Mouse (Mus musculus) liver, embryonic 11.5 days (tissue): ENCODE results near the gene Thrsp. TPM values are rescaled to one million over a fixed set of nuclear protein-coding genes. Genes with fewer than 3 reads are reported as not detected.

Experiments used
- ATAC-seq: fragments of 200-750 bp; cut with Nextera tagmentation; replicated peaks from 2 replicates; pipeline ENCODE4 v1.8.0; 2017; ENCODE audit warnings: moderate number of reproducible peaks, mild to moderate bottlenecking, moderate TSS enrichment, moderate library complexity; ENCODE audit not compliant: low FRiP score
- DNase-seq: peaks from one replicate; pipeline ENCODE4 v3.0.0-alpha.2; 2017; ENCODE audit warnings: low spot score
- H3K27ac ChIP-seq: fragments of 300-500 bp; sonication (generic); 2 replicates; pipeline ENCODE4 v1.5.1; 2014; ENCODE audit warnings: mild to moderate bottlenecking, low read depth, low read length, control low read depth
- H3K27me3 ChIP-seq: fragments of 300-500 bp; sonication (generic); replicated peaks from 2 replicates; pipeline ENCODE4 v1.6.1; 2014; ENCODE audit warnings: low read length, mixed read lengths; ENCODE audit not compliant: control insufficient read depth, insufficient read depth
- H3K36me3 ChIP-seq: fragments of 300-500 bp; sonication (generic); 2 replicates; pipeline ENCODE4 v1.6.1; 2014; ENCODE audit warnings: mild to moderate bottlenecking, low read length, moderate library complexity, mixed read lengths; ENCODE audit not compliant: control insufficient read depth, insufficient read depth
- H3K4me1 ChIP-seq: fragments of 300-500 bp; sonication (generic); replicated peaks from 2 replicates; pipeline ENCODE4 v1.6.1; 2014; ENCODE audit warnings: low read length, mixed read lengths; ENCODE audit not compliant: control insufficient read depth, insufficient read depth
- H3K4me2 ChIP-seq: fragments of 300-500 bp; sonication (generic); 2 replicates; pipeline ENCODE4 v1.6.1; 2014; ENCODE audit warnings: mild to moderate bottlenecking, control low read depth, moderate library complexity
- H3K4me3 ChIP-seq: fragments of 300-500 bp; sonication (generic); 2 replicates; pipeline ENCODE4 v1.5.1; 2014; ENCODE audit warnings: low read depth, low read length, control low read depth
- H3K9ac ChIP-seq: fragments of 300-500 bp; sonication (generic); 2 replicates; pipeline ENCODE4 v1.6.1; 2014; ENCODE audit warnings: low read depth, low read length, control low read depth
- H3K9me3 ChIP-seq: fragments of 300-500 bp; sonication (generic); 2 replicates; pipeline ENCODE4 v1.6.1; 2016; ENCODE audit warnings: low read length, inconsistent platforms, mixed read lengths; ENCODE audit not compliant: control insufficient read depth
- WGBS: fragments of 180-500 bp; shearing (Covaris S2); extraction: QIAGEN DNeasy Blood & Tissue Kit; methylation state at CpG from one replicate; pipeline ENCODE4 v1.1.7; 2014; 5-methylcytosine and 5-hydroxymethylcytosine counted together
- polyA plus RNA-seq: library from polyadenylated mRNA; unstranded; fragments of >200 nt; fragmentation: Nextera tagmentation; extraction: Ambion mirVana; gene quantifications from 2 replicates; pipeline ENCODE4 v1.2.1, GENCODE M21; 2014

The Thrsp gene
- polyA plus RNA-seq, 1 experiment from 2014 or later = 0.30 TPM

DNA sequence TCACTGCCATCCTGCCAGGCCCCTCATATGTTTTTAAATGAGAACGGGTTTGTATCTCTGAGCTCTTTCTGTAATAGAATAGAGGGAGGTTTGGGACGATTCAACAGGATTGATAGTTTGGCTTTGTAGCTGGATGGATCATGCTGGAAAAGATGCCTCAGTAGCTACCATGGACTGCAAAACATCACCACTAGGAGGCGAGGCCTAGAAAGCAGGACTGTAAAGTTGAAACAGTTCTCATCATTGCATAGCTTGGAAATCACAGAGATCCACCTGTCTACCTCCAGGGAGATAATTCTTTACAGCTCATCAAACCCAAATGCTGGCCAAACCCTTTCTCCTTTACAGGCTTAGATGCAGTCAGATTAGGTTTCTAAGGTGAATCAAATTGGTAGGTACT, 6.0 kb downstream of the Thrsp start:
- ATAC-seq = no peak
- DNase-seq = no peak
- no peak overlapping the region for H3K27ac ChIP-seq
- peaks cover 18% of the 10 kb centered on the region for H3K36me3 ChIP-seq
- WGBS = 82% methylated on average over 3 of the region's 3 CpGs
- H3K9ac ChIP-seq = no peak overlapping the region
- no peaks in the 10 kb centered on the region for H3K9me3 ChIP-seq
- H3K4me2 ChIP-seq = no peak overlapping the region
- H3K27me3 ChIP-seq = no peaks in the 10 kb centered on the region
- peaks cover 5% of the 10 kb centered on the region; the same call in 1 of the 2 replicates for H3K4me1 ChIP-seq
- H3K4me3 ChIP-seq = no peak overlapping the region

DNA sequence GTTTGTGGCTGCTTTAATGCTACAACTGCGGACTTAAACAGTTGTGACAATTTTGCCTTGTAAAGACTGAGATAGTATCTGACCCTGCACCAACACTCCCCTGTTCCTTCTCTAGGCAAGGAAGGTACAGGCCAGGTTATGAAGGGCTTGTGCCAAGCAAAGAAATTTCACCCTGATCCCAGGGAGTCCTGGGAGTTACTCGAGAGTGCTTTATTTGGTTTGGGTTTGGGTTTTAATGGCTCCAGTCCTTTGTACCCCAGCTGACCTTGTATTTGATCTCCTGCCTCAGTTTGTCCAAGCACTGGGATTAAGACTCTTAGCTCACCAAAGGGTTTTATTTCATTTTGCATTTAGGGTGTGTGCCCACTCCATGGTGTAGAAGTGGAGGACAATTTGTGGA, 6.4 kb downstream of the Thrsp start:
- WGBS = 87% methylated on average over 2 of the region's 2 CpGs
- peaks cover 5% of the 10 kb centered on the region; the same call in 1 of the 2 replicates for H3K4me1 ChIP-seq
- no peak overlapping the region for H3K4me3 ChIP-seq
- no peaks in the 10 kb centered on the region for H3K9me3 ChIP-seq
- H3K36me3 ChIP-seq = peaks cover 18% of the 10 kb centered on the region
- H3K27ac ChIP-seq = no peak overlapping the region
- H3K4me2 ChIP-seq = no peak overlapping the region
- no peaks in the 10 kb centered on the region for H3K27me3 ChIP-seq
- ATAC-seq (no peak), DNase-seq (no peak)
- H3K9ac ChIP-seq = no peak overlapping the region

DNA sequence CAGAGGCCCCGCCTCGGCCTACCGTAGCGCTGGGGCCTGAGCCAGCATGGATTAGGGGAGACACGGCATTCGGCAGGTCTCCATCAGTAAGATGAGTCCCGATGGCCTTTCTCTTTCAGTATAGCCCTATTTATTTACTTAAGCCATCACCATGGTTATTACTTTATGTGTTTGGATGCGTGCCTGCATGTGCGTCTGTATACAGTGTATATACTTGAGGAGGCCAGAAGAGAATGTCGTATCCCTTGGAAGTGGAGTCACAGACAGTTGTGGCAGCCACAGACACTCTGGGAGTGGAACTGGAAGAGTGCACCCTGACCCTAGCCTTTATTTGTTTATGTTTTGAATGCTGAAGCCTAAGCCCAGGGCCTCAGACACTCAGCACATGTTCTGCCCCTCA, 10.4 kb downstream of the Thrsp start:
- no peaks in the 10 kb centered on the region for H3K27me3 ChIP-seq
- WGBS = 93% methylated on average over 10 of the region's 10 CpGs
- H3K36me3 ChIP-seq = peaks cover 23% of the 10 kb centered on the region
- no peak overlapping the region for H3K27ac ChIP-seq
- H3K9me3 ChIP-seq = no peaks in the 10 kb centered on the region
- H3K4me1 ChIP-seq = no peaks in the 10 kb centered on the region
- no peak overlapping the region for H3K4me3 ChIP-seq
- H3K4me2 ChIP-seq = no peak overlapping the region
- DNase-seq (no peak), ATAC-seq (no peak)
- no peak overlapping the region for H3K9ac ChIP-seq

DNA sequence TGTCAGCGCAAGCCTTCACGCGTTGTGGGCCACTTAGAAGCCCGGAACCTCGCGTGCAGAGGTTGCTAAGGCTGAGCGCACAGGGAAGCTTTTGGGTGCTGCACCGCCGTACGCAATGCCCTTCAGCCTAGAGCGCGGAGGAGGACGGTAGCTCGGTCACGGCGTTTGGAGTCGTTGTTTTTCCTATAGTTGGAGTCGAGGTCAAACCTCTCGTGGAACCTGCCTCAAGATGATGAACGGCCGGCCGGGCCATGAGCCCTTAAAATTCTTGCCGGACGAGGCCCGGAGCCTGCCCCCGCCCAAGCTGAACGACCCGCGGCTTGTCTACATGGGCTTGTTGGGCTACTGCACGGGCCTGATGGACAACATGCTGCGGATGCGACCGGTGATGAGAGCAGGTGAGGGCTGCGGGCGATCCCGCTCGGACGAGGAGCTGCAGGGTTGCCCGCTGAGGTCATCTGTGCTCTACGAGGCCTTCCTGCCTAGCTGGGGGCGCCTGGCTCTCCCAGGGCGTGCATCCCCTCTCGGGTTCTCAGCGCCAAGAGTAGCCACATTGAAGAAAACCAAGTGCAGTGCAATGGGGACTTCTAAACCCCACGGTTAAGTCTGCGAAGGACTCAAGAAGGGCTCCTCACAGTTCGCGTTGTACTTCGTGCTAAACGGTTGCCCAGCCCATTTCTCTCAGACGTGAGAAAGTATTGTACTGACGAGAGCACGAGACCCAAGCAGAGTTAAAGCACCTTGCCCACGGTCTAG, 17.4 kb downstream of the Thrsp start, which contains the start of gene Ndufc2:
Gene Ndufc2 (plus strand): TSS at position 44 of the 756 bp plus-strand sequence.
- Histone ChIP-seq H3K4me2 (peak within 1 kb of the TSS; percentile 69), H3K27me3 (no peaks in the 10 kb centered on the region), H3K27ac (peak within 1 kb of the TSS; percentile 65; the same call in 1 of the 2 replicates), H3K9me3 (no peaks in the 10 kb centered on the region), H3K9ac (peak within 1 kb of the TSS; percentile 96), H3K4me3 (peak within 1 kb of the TSS; percentile 86), H3K4me1 (peaks cover 8% of the 10 kb centered on the region), H3K36me3 (peaks cover 10% of the 10 kb centered on the region)
- DNase-seq = peak; percentile 83
- under 1% methylated on average over 54 of the region's 54 CpGs for WGBS
- ATAC-seq = peak; percentile 89

DNA sequence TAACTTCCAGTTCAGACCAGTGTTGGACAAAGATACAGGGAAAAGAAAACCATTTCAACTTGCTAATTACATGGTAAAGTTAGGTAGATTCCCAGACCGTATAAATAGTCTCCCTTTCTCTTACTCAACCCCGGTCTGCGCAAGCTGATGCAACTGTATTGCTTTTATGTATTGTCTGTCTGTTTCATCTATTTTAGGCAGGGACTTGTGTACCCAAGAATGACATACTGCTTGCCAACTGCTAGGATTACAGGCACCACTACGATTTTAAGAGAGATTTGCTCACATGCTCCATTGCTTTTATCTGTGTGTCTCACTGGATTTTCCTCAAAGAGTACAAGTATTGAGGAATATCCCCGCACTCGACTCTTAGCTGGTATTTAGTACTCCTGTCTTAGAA, 18.6 kb downstream of the Thrsp start:
- Histone ChIP-seq H3K4me3 (no peak overlapping the region), H3K9me3 (no peaks in the 10 kb centered on the region), H3K27ac (no peak overlapping the region), H3K36me3 (peaks cover 10% of the 10 kb centered on the region), H3K27me3 (no peaks in the 10 kb centered on the region), H3K9ac (no peak overlapping the region), H3K4me1 (peaks cover 8% of the 10 kb centered on the region), H3K4me2 (no peak overlapping the region)
- WGBS = 89% methylated on average over 6 of the region's 6 CpGs
- no peak for DNase-seq
- ATAC-seq = no peak

DNA sequence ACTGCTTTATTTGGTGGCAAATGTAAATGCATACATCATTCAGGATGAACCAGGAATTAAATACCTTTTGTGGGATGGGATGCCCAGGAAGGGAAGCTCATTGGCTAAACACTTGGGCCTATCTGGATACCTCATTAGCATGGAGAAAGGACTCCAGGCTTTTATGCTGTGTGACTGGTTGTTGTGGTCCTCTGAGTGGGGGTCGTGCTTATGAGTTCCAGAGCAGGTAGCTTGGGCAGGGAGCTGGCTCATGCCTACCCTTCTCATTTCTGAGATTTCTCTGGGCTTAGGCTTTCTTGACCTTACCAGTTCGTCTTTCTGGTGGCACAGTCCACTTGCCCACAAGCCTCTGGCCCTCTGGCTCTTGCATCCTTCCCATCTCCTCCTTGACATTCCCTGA, 23.2 kb downstream of the Thrsp start:
- DNase-seq (no peak), ATAC-seq (no peak)
- Histone ChIP-seq H3K9me3 (no peaks in the 10 kb centered on the region), H3K27me3 (no peaks in the 10 kb centered on the region), H3K27ac (no peak overlapping the region), H3K4me3 (no peak overlapping the region), H3K9ac (no peak overlapping the region), H3K4me1 (no peaks in the 10 kb centered on the region), H3K36me3 (peaks cover 25% of the 10 kb centered on the region), H3K4me2 (no peak overlapping the region)
- WGBS = 63% methylated on average over 2 of the region's 2 CpGs

DNA sequence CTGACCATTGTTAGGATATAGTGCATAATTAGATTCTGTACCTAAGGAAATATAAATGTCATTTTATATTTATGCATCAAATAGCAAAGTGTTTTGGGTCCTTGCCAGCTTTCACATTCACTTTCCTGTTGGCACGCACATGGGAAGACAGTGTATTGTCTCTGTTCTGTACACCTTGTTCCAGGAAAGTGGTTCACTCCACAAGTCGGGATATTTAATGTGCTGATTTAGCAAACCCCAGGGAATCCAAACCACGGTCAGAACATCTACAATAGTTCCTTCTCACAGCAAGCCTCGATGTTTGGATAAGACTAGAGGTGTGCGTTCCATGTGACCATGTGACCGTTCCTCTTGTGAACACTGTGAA, 25.5 kb downstream of the Thrsp start:
- no peak for DNase-seq
- Histone ChIP-seq H3K27me3 (no peaks in the 10 kb centered on the region), H3K4me3 (no peak overlapping the region), H3K9me3 (no peaks in the 10 kb centered on the region), H3K27ac (no peak overlapping the region), H3K9ac (no peak overlapping the region), H3K4me2 (no peak overlapping the region), H3K36me3 (peaks cover 39% of the 10 kb centered on the region), H3K4me1 (no peaks in the 10 kb centered on the region)
- no peak for ATAC-seq
- WGBS = 89% methylated on average over 6 of the region's 6 CpGs

DNA sequence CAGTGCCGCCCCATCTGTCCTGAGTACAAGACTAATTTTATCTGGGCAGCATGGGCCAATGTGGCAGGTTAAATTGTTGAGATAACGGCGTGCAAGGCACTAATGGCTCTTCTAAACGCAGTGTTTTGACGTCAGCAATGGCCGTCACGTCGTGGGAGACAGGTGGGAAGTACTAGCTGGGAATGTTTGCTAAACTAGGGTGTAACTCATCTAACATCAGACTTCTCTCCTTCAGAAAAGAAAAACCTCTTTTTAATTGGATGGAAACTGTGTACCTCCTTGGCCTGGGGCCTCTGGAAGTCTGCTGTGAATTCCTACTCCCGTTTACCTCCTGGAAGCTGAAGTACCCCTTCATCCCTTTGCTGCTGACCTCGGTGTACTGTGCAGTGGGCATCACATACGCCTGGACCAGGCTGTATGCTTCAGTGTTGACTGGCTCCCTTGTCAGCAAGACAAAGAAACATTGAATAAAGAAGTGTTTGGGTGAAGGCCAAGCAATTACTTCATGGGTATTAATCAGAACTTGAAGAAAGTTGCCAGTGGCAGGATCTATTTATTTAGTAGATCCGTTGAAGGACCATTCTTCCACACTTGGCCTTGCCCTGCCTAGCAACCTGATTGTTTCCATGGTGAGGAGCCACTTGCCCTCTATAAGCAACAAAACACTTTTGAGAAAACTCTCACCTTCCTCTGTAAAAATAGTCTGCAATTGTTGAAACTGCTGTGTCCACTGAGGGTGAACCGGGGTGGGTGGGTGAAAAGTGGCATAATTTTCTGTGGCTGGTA, 26.0 kb downstream of the Thrsp start:
- no peak overlapping the region for H3K9ac ChIP-seq
- no peaks in the 10 kb centered on the region for H3K27me3 ChIP-seq
- H3K36me3 ChIP-seq = peaks cover 43% of the 10 kb centered on the region
- no peak overlapping the region for H3K4me3 ChIP-seq
- ATAC-seq (no peak), DNase-seq (peak; percentile 15)
- 85% methylated on average over 13 of the region's 13 CpGs for WGBS
- no peaks in the 10 kb centered on the region for H3K9me3 ChIP-seq
- no peak overlapping the region for H3K27ac ChIP-seq
- no peaks in the 10 kb centered on the region for H3K4me1 ChIP-seq
- no peak overlapping the region for H3K4me2 ChIP-seq
